Mouse (Mus musculus) myocyte (in vitro differentiated cells): ENCODE results near the gene Uxs1. TPM values are rescaled to one million over a fixed set of nuclear protein-coding genes. Genes with fewer than 3 reads are reported as not detected.
A peak's percentile ranks its signal among the peaks of the same experiment; 100 is the strongest.

Source experiments
- H3K27me3 ChIP-seq: one replicate; pipeline ENCODE4 v1.6.1; 2011; ENCODE audit not compliant: control insufficient read depth, insufficient read depth, insufficient read length
- H3K36me3 ChIP-seq: one replicate; pipeline ENCODE4 v1.6.1; 2011; ENCODE audit not compliant: control insufficient read depth, insufficient read depth
- H3K4me2 ChIP-seq: one replicate; pipeline ENCODE4 v1.6.1; 2011; ENCODE audit warnings: low read depth, control low read depth
- H3K4me3 ChIP-seq: one replicate; pipeline ENCODE4 v1.5.1; 2011; ENCODE audit warnings: mild to moderate bottlenecking, control low read depth, moderate library complexity
- H3K79me2 ChIP-seq: one replicate; pipeline ENCODE4 v1.6.1; 2011; ENCODE audit not compliant: control insufficient read depth, insufficient read depth
- H3ac ChIP-seq: one replicate; pipeline ENCODE4 v1.6.1; 2011; ENCODE audit not compliant: control insufficient read depth, insufficient read length
- CEBPB ChIP-seq: IDR thresholded peaks from 2 replicates; pipeline ENCODE4 v1.6.1; 2011; ENCODE audit warnings: mild to moderate bottlenecking, moderate library complexity; ENCODE audit not compliant: poor library complexity, insufficient read depth, severe bottlenecking
- E2F4 ChIP-seq: IDR thresholded peaks from one replicate; pipeline ENCODE4 v1.6.1; 2011; ENCODE audit warnings: mild to moderate bottlenecking, control low read depth, moderate library complexity; ENCODE audit not compliant: insufficient read depth
- MAX ChIP-seq: IDR thresholded peaks from one replicate; pipeline ENCODE4 v1.6.1; 2011; ENCODE audit warnings: low read depth, mild to moderate bottlenecking, control low read depth
- MYOD1 ChIP-seq, 3 experiments: IDR thresholded peaks; one replicate each; pipeline ENCODE4 v1.6.1; 2011; ENCODE audit warnings: control low read depth in 2 of 3, low read depth in 2 of 3, mild to moderate bottlenecking in 2 of 3, moderate library complexity in 1 of 3; ENCODE audit not compliant: insufficient read length in 2 of 3, control insufficient read depth in 1 of 3
- MYOG ChIP-seq, 3 experiments: IDR thresholded peaks; one replicate each; pipeline ENCODE4 v1.6.1; 2011; ENCODE audit warnings: control low read depth in 2 of 3, low read depth in 2 of 3, mild to moderate bottlenecking in 2 of 3; ENCODE audit not compliant: insufficient read length in 2 of 3, control insufficient read depth in 1 of 3, insufficient read depth in 1 of 3
- POLR2A ChIP-seq: IDR thresholded peaks from one replicate; pipeline ENCODE4 v1.6.1; 2011; ENCODE audit warnings: low read depth, mild to moderate bottlenecking, control low read depth, moderate library complexity; ENCODE audit not compliant: insufficient read length
- POLR2AphosphoS2 ChIP-seq: IDR thresholded peaks from one replicate; pipeline ENCODE4 v1.6.1; 2011; ENCODE audit warnings: low read depth, control low read depth; ENCODE audit not compliant: insufficient read length
- REST ChIP-seq: IDR thresholded peaks from one replicate; pipeline ENCODE4 v1.6.1; 2011; ENCODE audit warnings: mild to moderate bottlenecking, control low read depth, moderate library complexity; ENCODE audit not compliant: insufficient read depth, insufficient read length
- SRF ChIP-seq: IDR thresholded peaks from one replicate; pipeline ENCODE4 v1.6.1; 2011; ENCODE audit warnings: low read depth; ENCODE audit not compliant: control insufficient read depth, insufficient read length
- TCF12 ChIP-seq: IDR thresholded peaks from one replicate; pipeline ENCODE4 v1.6.1; 2011; ENCODE audit warnings: mild to moderate bottlenecking, control low read depth; ENCODE audit not compliant: poor library complexity, insufficient read depth, severe bottlenecking
- TCF3 ChIP-seq: IDR thresholded peaks from one replicate; pipeline ENCODE4 v1.6.1; 2011; ENCODE audit warnings: low read depth, control low read depth; ENCODE audit not compliant: insufficient read length
- USF1 ChIP-seq: IDR thresholded peaks from one replicate; pipeline ENCODE4 v1.6.1; 2011; ENCODE audit warnings: low read depth, mild to moderate bottlenecking, control low read depth, moderate library complexity
- polyA plus RNA-seq: library from polyadenylated mRNA; unstranded; fragments of >200 nt; fragmentation: generic; extraction: Trizol; gene quantifications from one replicate; pipeline ENCODE4 v1.2.1, GENCODE M21; 2012; ENCODE audit warnings: missing spikeins

Uxs1 gene
- polyA plus RNA-seq, 1 experiment: 27.4 TPM

DNA sequence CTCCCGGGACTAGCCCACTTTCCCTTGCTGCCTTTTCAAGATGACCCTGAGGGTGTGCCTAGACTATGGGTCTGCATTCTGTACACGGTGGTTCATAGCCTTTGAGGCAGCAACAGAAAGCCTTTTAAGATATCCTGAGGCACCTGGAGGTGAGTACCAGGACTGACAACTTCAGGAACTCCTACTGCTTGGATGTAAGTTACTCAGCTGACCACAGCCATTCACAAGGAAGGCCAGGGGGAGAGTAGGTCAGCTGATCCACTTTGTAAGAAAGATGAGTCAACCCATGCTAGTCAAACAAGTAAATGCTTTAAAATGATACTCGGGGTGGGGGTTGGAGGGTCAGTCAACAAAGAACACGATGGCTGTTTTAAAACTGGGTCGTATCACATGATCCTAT lies 42.3 kb downstream of the Uxs1 start:
- TF ChIP-seq E2F4 (no peak), CEBPB (no peak), POLR2AphosphoS2 (no peak), TCF3 (no peak), USF1 (no peak), MYOG (IDR thresholded peaks at IDR 0.05; ENCODE audit: control insufficient read depth in 1 of 3, insufficient read depth in 1 of 3, insufficient read length in 2 of 3, low read depth in 2 of 3) (no peak), SRF (no peak), TCF12 (no peak), MYOD1 (IDR thresholded peaks at IDR 0.05; ENCODE audit: control insufficient read depth in 1 of 3, insufficient read length in 2 of 3, low read depth in 2 of 3) (no peak), POLR2A (no peak), REST (no peak), MAX (no peak)

DNA sequence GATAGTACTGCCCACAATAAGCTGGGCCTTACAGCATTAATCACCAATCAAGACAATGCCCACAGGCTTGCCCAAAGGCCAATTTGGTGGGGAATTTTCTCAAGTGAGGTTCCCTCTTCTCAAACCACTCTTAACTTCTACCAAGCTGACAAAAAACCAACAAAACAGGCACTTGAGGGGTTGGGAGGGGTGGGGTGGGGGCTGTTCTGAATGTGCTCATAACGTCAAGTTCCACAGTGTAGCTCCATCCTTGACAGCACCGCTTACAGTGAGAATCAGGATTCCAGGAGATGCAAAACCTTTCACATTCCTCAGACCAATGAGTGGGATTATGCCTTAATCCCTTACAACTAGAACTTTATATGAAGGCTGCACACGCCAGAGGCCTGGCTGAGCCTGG lies 44.4 kb downstream of the Uxs1 start:
- Histone ChIP-seq H3K79me2 (no peaks in the 10 kb centered on the region), H3K4me2 (no peak overlapping the region), H3K27me3 (no peaks in the 10 kb centered on the region), H3K36me3 (peaks cover 4% of the 10 kb centered on the region), H3K4me3 (no peak overlapping the region), H3ac (no peak overlapping the region)
- TF ChIP-seq TCF12 (no peak), TCF3 (no peak), SRF (no peak), POLR2AphosphoS2 (no peak), MAX (no peak), USF1 (no peak), CEBPB (no peak), MYOG (IDR thresholded peaks at IDR 0.05; ENCODE audit: control insufficient read depth in 1 of 3, insufficient read depth in 1 of 3, insufficient read length in 2 of 3, low read depth in 2 of 3) (no peak), MYOD1 (IDR thresholded peaks at IDR 0.05; ENCODE audit: control insufficient read depth in 1 of 3, insufficient read length in 2 of 3, low read depth in 2 of 3) (no peak), E2F4 (no peak), REST (no peak), POLR2A (no peak)

More for the DNA sequence above, 42.3 kb downstream of the Uxs1 start:
- no peaks in the 10 kb centered on the region for H3K27me3 ChIP-seq
- no peak overlapping the region for H3K4me2 ChIP-seq
- H3K36me3 ChIP-seq: peaks cover 4% of the 10 kb centered on the region
- no peak overlapping the region for H3ac ChIP-seq
- no peak overlapping the region for H3K4me3 ChIP-seq
- H3K79me2 ChIP-seq: no peaks in the 10 kb centered on the region

DNA sequence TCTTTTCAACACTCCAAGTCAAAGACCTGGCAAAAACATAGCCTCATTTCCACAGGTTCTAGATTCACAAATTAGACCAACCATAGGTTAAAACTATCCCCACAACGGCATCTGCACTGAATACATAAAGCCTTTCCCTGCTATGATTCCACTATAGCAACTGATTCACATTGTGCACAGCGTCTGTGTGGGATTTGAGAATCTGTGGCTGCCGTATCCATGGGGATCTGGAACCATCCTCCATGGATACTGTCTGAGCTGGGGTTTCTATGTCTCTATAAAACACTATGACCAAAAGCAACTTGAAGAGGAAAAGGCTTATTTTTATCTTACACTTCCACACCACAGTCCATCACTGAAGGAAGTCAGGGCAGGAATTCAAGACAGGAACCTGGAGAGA lies 44.9 kb downstream of the Uxs1 start:
- no peak overlapping the region for H3K4me3 ChIP-seq
- H3K4me2 ChIP-seq: no peak overlapping the region
- TF ChIP-seq MYOG (IDR thresholded peaks at IDR 0.05; ENCODE audit: control insufficient read depth in 1 of 3, insufficient read depth in 1 of 3, insufficient read length in 2 of 3, low read depth in 2 of 3) (no peak), POLR2AphosphoS2 (no peak), CEBPB (no peak), TCF12 (no peak), REST (no peak), MAX (no peak), POLR2A (no peak), USF1 (no peak)
- peaks cover 3% of the 10 kb centered on the region for H3K36me3 ChIP-seq
- no peaks in the 10 kb centered on the region for H3K27me3 ChIP-seq
- no peaks in the 10 kb centered on the region for H3K79me2 ChIP-seq
- no peak overlapping the region for H3ac ChIP-seq

GRCm38 (mm10) chr1:43781672-43782071 lies 45.9 kb downstream of the Uxs1 start:
- H3K36me3 ChIP-seq: no peaks in the 10 kb centered on the region
- no peaks in the 10 kb centered on the region for H3K79me2 ChIP-seq
- no peak for TF ChIP-seq CEBPB
- TF ChIP-seq POLR2AphosphoS2: no peak
- no peak for TF ChIP-seq MYOG (IDR thresholded peaks at IDR 0.05; ENCODE audit: control insufficient read depth in 1 of 3, insufficient read depth in 1 of 3, insufficient read length in 2 of 3, low read depth in 2 of 3)
- TF ChIP-seq E2F4: no peak
- TF ChIP-seq POLR2A: no peak
- TF ChIP-seq MYOD1 (IDR thresholded peaks at IDR 0.05; ENCODE audit: control insufficient read depth in 1 of 3, insufficient read length in 2 of 3, low read depth in 2 of 3): no peak
- TF ChIP-seq USF1: no peak
- TF ChIP-seq TCF12: no peak
- no peak for TF ChIP-seq REST
- no peak for TF ChIP-seq MAX
- no peak for TF ChIP-seq TCF3
- TF ChIP-seq SRF: no peak
- no peak overlapping the region for H3ac ChIP-seq
- no peaks in the 10 kb centered on the region for H3K27me3 ChIP-seq
- H3K4me2 ChIP-seq: no peak overlapping the region
- H3K4me3 ChIP-seq: no peak overlapping the region

DNA sequence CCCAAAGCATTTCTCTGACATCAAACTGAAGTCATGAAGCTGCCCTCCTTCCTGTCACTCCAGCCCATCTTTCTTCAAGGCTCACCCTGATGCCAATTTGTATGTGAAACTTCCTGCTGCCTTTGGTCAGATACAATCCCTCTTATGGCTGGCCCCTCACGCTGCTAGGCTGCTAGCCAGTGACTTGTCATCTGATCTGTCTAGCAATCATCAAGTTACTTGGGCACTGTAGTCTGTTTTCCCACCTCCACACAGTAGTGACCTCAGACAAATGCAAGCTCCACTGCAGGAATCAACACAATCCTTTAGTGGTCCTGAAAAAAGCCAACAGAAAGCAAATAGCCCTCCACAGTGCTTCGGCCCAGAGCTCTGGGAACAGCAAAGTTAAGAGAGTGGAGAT lies 46.4 kb downstream of the Uxs1 start:
- TF ChIP-seq POLR2A (no peak), SRF (no peak), MAX (no peak), TCF3 (no peak), MYOD1 (IDR thresholded peaks at IDR 0.05; ENCODE audit: control insufficient read depth in 1 of 3, insufficient read length in 2 of 3, low read depth in 2 of 3) (no peak), MYOG (IDR thresholded peaks at IDR 0.05; ENCODE audit: control insufficient read depth in 1 of 3, insufficient read depth in 1 of 3, insufficient read length in 2 of 3, low read depth in 2 of 3) (no peak), E2F4 (no peak), TCF12 (no peak), POLR2AphosphoS2 (no peak), REST (no peak), USF1 (no peak), CEBPB (no peak)
- no peaks in the 10 kb centered on the region for H3K36me3 ChIP-seq
- no peak overlapping the region for H3K4me3 ChIP-seq
- no peaks in the 10 kb centered on the region for H3K79me2 ChIP-seq
- H3K27me3 ChIP-seq: no peaks in the 10 kb centered on the region
- H3K4me2 ChIP-seq: peak overlapping the region; percentile 3
- no peak overlapping the region for H3ac ChIP-seq
